Mouse (Mus musculus): Measurements from ENCODE around the gene Baiap2.

DNA sequence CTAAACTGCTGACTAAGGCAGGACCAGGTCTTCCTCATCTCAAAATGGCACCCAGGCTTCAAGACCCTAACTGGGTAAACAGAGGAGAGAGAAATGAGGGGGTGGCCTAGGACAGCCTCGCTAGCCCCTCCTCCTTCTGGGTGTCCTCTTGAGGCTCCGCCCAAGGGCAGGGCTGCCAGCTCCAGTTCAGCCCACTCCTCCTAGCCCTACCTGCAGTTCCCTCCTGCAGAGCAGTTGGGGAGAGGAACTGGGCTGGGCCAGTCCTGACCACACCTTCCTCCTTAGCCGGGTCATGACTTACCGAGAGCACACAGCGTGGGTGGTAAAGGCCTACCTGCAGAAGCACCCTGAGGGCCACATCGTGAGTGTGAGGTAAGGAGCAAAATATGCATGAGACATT lies 47.9 kb upstream of the Baiap2 start:
- no peak for TF ChIP-seq CTCF (conservative IDR thresholded peaks at IDR 0.05; ENCODE audit: low read length)
- no peak for TF ChIP-seq NANOG (IDR thresholded peaks at IDR 0.05; ENCODE audit: borderline replicate concordance, low read length)
- no peak for TF ChIP-seq POU5F1 (IDR thresholded peaks at IDR 0.05; ENCODE audit: borderline replicate concordance, low read length)

All from E14TG2a.4 (cell line).